Mouse (Mus musculus) spleen, adult 2 months (tissue): ENCODE measurements around the gene Tpk1.

Source experiments
- CTCF ChIP-seq: fragments of 200-500 bp; IDR thresholded peaks from 2 replicates; pipeline ENCODE4 v1.5.1; 2011; ENCODE audit warnings: mild to moderate bottlenecking, inconsistent platforms; ENCODE audit not compliant: insufficient read depth, insufficient read length, insufficient replicate concordance; ENCODE audit errors: extremely low read depth
- POLR2A ChIP-seq: fragments of 200-500 bp; IDR thresholded peaks from 2 replicates; pipeline ENCODE4 v1.6.1; 2011; ENCODE audit warnings: low read depth, low read length, inconsistent platforms

DNA sequence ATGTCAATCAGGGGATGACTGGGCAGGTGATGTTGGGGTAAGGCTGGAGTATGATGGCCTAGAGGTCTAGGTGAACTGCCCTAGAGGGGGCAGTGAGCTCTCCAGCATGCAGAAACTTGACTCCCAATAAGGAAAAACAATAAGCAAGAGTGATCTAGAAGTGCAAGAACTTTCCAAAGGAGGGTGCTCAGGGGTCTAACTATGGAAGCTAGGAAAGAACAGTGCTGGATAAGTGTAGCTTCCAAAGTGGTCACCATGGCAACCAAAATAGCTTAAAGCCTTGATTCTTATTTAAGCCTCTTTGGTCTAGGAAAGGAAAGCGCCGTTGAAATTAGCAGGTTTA lies 368.6 kb downstream of the Tpk1 start:
- TF ChIP-seq POLR2A: no peak
- TF ChIP-seq CTCF: no peak
